Mouse (Mus musculus) frontal cortex, postnatal 25 days (tissue): ENCODE data around the gene Ctu1.
"Not testable (repeated sequence)": the region's sequence is repeated elsewhere in the genome, so short reads cannot be mapped to it uniquely, and the experiment has no call there.

Experiments used
- DNase-seq, 2 experiments: peaks; one replicate each; pipeline ENCODE4 v3.0.0; 2022; ENCODE audit warnings: low spot score in 2 of 2

The Ctu1 gene

DNA sequence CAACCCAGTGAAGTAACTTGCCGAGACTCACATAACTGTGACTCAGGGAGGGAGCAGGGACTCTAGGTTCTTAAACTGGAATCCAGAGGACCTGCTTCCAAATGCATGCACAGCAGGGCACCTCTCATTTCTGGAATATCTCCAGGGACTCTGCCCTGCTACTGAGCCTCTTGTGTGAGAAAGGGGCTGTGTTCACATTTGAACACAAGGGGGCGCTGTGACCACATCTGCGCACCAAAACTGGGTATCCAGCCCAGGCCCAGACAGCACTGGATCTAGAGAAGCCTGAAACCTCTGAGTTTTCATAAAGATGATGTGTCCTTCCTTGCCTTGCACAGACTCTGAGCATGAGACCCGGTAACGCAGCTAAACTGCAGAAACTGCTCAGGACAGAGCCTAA is 9.1 kb downstream of the Ctu1 start:
- DNase-seq = peak; percentile 50 to 65

- DNase-seq = not testable (repeated sequence)
Measured at GRCm38 (mm10) chr7:43682511-43682910, 10.7 kb downstream of the Ctu1 start.

DNA sequence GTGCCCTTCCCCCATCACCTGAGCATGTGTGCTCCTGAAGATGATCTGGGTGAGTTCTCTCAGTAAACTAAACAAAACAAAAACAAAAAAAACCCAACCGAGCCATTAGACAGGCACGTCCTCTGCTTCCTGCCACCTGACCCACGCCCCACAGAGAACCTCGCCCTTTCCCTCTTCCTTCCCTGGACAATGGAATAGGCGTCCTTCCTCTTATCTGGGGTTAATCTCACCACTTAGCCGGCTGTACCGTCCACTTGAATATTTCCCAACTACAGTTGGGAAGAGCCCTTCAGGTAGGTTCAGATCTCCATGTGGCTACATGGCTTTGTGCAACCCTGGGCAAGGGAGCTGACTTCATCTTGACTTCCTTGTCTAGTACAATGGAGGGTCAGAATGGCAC is 13.3 kb downstream of the Ctu1 start:
- no peak for DNase-seq

DNA sequence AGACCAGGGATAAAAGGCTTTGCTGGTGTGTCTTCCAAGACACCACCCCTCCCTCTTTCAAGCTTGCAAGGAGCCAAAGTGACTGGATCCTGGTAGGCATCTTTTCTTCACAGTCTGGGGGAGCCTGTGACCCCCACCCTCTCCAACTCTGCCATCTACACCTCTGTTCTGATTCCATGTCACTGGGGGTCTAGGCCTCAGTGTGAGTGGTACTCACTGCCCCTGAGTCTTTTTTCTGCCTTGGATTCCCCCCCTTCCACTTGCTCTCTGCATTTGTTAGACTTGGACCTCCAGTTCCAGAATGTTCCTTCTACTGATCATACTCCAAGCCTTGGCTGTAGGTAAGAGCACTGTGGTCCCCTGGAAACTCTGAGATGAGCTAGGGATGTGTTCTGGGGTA is 18.3 kb downstream of the Ctu1 start, which contains the start of gene Klk14:
TSS of gene Klk14 (plus strand) at position 301 of the 400 bp plus-strand sequence.
- DNase-seq = no peak

GRCm38 (mm10) chr7:43710031-43710430 is 38.2 kb downstream of the Ctu1 start:
- no peak for DNase-seq

- DNase-seq = no peak
Measured at GRCm38 (mm10) chr7:43712267-43712666, 40.5 kb downstream of the Ctu1 start, which contains the start of gene Klk13. Klk13 (plus strand) TSS chr7:43712567.

- DNase-seq = no peak
Measured at GRCm38 (mm10) chr7:43712917-43713316, 41.1 kb downstream of the Ctu1 start.

DNA sequence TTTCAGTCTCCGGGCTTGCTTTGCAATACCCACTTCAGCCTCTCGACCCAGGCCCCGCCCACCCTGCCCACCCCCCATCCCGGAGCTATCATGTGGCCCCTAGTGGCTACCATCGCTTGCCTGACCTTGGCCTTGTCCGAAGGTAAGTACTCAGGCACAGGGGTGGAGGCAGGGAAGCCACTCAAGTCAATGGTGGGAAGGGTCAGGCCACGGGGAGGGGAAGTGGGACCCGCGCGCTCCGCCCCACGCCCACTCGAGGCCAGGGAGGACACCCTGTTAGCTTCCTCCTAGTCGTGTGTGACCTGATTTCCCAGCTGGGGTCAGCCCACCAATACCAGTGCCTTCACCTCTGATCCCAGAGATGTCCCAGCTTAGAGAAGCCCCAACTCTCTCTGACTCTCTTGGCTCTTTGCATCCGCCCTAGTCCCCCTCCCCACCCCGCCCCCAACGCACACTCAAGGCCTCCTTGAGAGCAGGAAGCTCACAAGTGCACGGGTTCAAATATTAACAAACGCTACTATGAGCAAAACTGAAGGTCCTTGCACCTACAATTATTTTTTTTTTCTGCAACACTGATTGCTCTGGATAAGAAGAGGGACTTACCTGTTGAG is 42.0 kb downstream of the Ctu1 start:
- no peak for DNase-seq
